Mouse (Mus musculus): ENCODE results near the gene Cacna1i.
A peak's percentile ranks its signal among the peaks of the same experiment; 100 is the strongest.

Gene Cacna1i

GRCm38 (mm10) chr15:80286851-80287415, at the start of gene Cacna1i:
TSS of gene Cacna1i (plus strand) at chr15:80287238.
- DNase-seq (ENCODE audit: low spot score in 2 of 2): peak; percentile 69 to 70

GRCm38 (mm10) chr15:80248135-80248534, 38.9 kb upstream of the Cacna1i start:
- no peak for DNase-seq (ENCODE audit: low spot score in 2 of 2)

GRCm38 (mm10) chr15:80248596-80248995, 38.4 kb upstream of the Cacna1i start:
- DNase-seq (ENCODE audit: low spot score in 2 of 2): no peak

GRCm38 (mm10) chr15:80249672-80250071, 37.4 kb upstream of the Cacna1i start:
- DNase-seq (ENCODE audit: low spot score in 2 of 2): no peak

- DNase-seq (ENCODE audit: low spot score in 2 of 2): no peak
Observed at GRCm38 (mm10) chr15:80250586-80250985, 36.5 kb upstream of the Cacna1i start.

DNA sequence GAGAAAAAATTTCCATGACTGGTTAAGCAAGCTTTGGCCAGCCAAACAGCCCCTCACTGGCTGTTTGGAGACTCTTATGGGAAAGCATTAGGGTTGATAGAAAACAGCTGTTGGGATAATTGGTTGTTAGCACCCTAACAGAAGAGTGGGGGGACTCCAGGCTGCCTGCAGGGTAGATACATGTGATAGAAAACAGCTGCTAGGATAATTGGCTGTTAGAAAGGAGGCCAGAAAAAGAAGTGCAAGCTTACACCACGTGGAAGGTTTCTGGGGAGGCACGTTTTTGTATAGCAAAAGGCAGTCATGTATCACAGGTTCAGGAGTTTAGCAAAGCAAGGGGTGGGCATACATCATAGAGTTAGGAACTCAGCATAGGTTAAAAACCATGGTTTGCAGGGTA, 33.5 kb upstream of the Cacna1i start:
- no peak for DNase-seq (ENCODE audit: low spot score in 2 of 2)

DNA sequence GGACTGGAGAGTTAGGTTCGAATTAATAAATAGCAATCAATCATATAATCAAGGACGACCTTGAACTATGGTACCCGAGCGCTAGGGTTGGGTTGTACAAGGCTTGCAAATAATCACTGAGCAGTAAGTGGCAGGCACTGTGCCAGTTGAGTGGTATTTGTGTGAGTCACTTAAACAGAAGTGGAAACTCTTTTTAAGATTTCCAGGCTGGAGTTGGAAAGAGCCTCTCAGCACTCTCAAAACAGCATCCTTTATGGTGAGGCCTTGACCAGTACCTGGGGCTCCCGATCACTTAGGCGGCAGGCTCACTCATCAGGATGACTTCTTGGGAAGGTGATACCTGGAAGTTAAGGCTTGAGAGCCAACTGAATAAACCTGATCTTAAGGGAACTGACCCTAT, 32.8 kb upstream of the Cacna1i start:
- no peak for DNase-seq (ENCODE audit: low spot score in 2 of 2)

DNA sequence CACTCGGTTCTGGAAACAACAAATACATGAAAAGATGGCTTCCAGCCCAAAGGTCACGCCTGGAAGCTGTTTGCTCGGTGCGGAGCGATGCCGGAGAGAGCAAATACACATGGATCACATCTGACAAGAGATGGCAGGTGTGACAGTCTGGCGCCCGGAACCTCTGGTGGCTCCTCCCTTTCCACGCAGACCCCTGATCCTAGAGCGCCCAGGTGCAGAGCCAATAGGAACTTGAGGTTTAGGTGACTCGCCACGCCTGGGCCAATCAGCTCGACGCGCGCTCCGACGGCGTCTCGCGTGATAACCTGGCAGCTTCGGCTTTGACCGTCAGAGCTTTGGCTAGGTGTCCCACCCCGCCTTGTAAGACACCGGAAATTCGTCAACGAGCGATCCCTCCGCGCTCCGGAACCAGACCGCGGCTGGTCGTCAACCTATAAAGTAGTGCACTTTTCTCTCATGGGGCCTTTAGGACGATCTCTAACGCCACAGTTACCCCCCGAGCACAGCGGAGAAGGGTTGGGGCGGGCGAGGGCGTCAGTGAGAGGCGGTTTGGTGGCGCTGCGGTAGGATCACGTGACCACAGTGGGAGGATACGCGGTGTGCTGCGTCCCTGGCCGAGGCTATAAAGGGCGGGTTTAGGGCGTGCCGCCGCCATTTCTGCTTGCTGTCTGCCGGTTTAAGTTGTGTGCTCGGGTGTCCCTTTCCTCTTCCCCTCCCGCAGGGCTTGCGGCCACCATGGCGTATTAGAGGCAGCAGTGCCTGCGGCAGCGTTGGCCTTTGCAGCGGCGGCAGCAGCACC, 32.0 kb upstream of the Cacna1i start, which contains the start of gene Atf4:
Atf4 (plus strand) TSS at position 338 of the 799 bp plus-strand sequence.
- DNase-seq (ENCODE audit: low spot score in 2 of 2): peak; percentile 99 to 100

DNA sequence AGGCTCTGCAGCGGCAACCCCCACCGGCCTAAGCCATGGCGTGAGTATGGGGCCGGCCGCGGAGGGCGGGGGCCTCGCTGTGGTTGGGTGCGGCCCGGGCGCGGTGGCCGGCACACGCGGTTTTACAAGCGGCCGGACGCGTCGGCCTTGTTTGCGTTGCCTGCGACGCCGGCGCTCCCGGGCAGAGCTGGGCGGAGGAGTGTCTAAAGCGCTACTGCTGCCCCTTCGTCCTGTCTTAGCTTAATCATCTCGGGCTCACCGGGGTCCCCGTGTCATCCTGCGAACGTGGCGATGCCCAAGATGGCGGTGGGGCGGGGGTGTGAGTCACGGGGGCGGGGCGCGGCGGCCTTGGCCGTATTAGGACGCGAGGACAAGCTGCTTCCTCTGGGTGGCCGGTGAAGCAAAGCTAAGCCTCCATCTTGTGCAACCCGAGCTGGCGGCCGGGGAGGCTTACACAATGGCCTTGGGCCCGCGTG, 31.4 kb upstream of the Cacna1i start:
- peak; percentile 53 to 57 for DNase-seq (ENCODE audit: low spot score in 2 of 2)

- DNase-seq (ENCODE audit: low spot score in 2 of 2): no peak
Observed at GRCm38 (mm10) chr15:80256242-80256641, 30.8 kb upstream of the Cacna1i start.

- no peak for DNase-seq (ENCODE audit: low spot score in 2 of 2)
Observed at GRCm38 (mm10) chr15:80256656-80257601, 30.1 kb upstream of the Cacna1i start.

DNA sequence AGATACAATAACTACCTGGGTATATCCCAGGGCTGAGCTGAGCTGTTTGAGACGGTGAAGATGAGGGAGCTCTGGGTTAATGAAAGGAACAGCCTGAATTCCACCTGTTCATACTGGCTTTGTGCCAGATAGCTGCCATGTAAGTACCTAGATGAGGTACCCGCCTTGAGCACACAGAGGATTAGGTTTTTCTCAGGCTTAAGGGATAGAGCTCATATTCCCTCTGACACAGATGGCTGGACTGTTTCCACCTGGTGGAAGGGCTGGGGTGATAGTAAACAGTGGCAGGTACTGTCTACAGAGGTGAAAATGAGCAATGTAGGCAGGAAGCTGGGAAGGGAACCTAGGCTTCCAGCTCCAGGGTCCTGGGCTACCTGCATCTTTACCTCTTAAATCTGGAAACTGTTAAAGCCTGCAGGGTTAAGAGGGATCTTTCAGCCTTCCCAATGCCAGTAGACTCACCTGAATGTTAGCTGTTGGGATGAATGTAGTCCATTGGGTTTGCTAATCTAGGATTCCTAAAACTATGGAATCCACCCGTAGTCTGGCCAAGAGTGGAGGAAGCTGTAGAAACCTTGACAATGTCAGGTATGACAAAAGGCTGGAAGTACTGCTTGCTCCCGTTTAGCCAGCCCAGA, 29.3 kb upstream of the Cacna1i start:
- no peak for DNase-seq (ENCODE audit: low spot score in 2 of 2)

DNA sequence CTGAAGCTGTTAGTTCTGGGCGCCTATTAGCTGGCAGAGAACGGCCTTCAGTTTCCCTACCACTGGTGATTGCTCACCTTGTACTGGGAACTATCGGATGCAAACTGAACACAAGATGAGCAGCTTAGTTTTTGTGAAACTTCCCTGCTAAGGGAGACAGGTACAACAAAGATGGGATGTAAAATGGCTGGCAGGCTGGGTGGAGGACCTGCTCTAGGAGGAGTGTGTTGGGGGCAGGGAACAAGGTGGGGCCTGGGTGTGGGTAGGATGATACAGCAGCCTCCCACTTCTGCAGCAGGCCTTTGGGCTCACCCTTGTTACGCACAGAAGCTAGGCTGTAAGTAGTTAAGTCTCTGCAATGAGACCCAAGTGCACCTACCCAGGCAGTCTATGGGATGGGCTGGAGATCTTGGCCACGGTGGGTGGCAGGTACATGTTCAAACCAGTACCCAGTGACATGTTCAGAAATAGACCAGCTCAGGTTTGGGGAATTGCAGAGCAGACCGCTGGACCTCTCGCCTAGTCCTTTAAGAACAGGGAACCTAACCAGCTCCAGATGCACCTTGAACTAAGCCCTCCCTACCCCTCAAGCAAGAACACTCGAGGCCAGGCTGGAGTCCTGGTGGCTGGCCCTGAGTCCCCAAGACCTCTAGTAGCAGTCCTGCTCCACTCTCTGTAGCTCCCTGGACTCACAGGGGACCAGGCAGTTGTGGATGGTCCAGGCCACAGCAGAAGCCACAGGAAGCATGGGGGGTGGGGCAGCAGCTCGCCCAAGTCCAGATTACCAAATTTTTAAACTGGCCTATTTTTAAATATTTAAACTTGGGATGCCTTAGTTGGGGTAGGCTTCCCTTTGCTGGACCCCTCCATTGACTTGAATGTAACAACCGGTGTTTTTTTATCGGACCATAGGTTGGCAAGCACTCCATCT, 28.5 kb upstream of the Cacna1i start:
- DNase-seq (ENCODE audit: low spot score in 2 of 2): peak in 1 of 2 experiments; percentile 27

GRCm38 (mm10) chr15:80259406-80260045, 27.5 kb upstream of the Cacna1i start:
- DNase-seq (ENCODE audit: low spot score in 2 of 2): no peak

GRCm38 (mm10) chr15:80260677-80261076, 26.4 kb upstream of the Cacna1i start:
- peak; percentile 81 to 87 for DNase-seq (ENCODE audit: low spot score in 2 of 2)

- no peak for DNase-seq (ENCODE audit: low spot score in 2 of 2)
Observed at GRCm38 (mm10) chr15:80261100-80261499, 25.9 kb upstream of the Cacna1i start.

DNA sequence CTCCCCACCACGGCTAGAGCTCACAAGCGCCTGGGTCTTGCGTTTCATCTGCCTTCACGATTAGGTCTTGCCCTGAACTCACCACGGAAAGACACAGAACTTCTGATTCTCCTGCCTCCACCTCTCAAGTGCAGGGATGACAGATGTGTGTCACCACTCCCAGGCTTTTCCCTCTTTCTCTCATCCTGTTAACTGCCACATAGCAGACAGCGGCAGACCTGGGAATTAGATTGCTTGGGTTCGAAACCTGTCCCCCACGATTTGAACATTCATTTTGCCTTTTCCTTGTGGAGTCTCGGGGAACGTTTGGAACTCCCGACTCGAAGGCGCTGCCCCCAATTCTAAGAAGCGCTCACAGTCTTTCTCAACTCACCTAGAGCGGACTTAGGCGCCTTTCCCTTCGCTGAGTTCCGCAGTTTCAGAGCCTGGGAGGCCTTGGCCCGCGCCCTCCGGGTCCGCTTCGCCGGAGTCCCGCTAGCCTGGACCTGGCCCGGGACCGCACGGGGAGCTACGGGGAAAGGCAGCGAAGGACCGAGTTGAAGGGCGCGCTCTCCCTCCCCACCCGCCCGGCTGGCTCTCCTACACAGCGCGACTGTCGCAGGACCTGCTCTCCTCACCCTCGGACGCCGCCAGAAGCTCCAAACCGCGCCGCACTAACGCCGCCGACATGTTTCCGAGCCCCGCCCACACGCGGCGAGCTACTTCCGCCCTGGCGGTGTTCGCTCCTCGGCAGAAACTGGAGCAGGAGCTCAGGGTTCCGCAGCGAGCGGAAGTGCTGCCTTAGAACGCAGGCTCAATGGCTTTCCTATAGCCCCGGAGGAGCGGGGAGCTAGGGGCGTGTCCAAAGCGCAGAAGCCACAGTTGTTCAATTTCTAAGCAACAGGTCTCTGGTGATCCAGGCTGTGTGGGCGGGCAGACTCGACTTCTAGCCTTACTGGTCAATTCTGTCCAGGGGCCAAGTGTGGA, 23.1 kb upstream of the Cacna1i start, which contains the start of gene Rps19bp1:
Rps19bp1 (minus strand) TSS at position 706 of the 966 bp plus-strand sequence.
- peak; percentile 85 to 91 for DNase-seq (ENCODE audit: low spot score in 2 of 2)

- DNase-seq (ENCODE audit: low spot score in 2 of 2): peak; percentile 66 to 91
Observed at GRCm38 (mm10) chr15:80266281-80266680, 20.8 kb upstream of the Cacna1i start.
